ENCODE assay signal across 8 mouse cellular contexts in genomic region chr12:75817959-75818452, GRCm38 (mm10). TPM values are rescaled to one million over a fixed set of nuclear protein-coding genes. Genes with fewer than 3 reads are reported as not detected.
DNase-seq lines count a peak whose midpoint lies in the region; ATAC-seq and TF ChIP-seq lines count a peak whose summit lies in the region.

Gene Syne2 (plus strand): TSS chr12:75818134.

- no peak for TF ChIP-seq CTCF in kidney, adult 2 months (conservative IDR thresholded peaks at IDR 0.05; ENCODE audit: insufficient read depth, insufficient read length, low read depth, low read length)
- TF ChIP-seq CTCF in spleen, adult 2 months (IDR thresholded peaks at IDR 0.05; ENCODE audit: extremely low read depth, insufficient read depth, insufficient read length, insufficient replicate concordance), result no peak

- H3K27ac ChIP-seq in embryonic facial prominence, embryonic 12.5 days, result peak within 1 kb of the TSS; percentile 78
- H3K27ac ChIP-seq in kidney, adult 2 months (ENCODE audit: insufficient read depth, low read depth, low read length), result peak within 1 kb of the TSS; percentile 91
- peak within 1 kb of the TSS; percentile 70 for H3K27ac ChIP-seq in limb, embryonic 14.5 days (replicated peaks; ENCODE audit: low read depth, low read length)
- H3K27ac ChIP-seq in midbrain, embryonic 16.5 days (ENCODE audit: low read length), result peak within 1 kb of the TSS; percentile 60
- H3K27ac ChIP-seq in spleen, adult 2 months (ENCODE audit: insufficient read depth, low read length), result peak within 1 kb of the TSS; percentile 37; the same call in 1 of the 2 replicates

- H3K9ac ChIP-seq in embryonic facial prominence, embryonic 12.5 days, result peak within 1 kb of the TSS; percentile 90
- H3K9ac ChIP-seq in limb, embryonic 14.5 days (ENCODE audit: low read depth, low read length, severe bottlenecking), result peak within 1 kb of the TSS; percentile 88
- peak within 1 kb of the TSS; percentile 82 for H3K9ac ChIP-seq in midbrain, embryonic 16.5 days (ENCODE audit: low read depth, low read length)

- H3K4me2 ChIP-seq in embryonic facial prominence, embryonic 12.5 days (replicated peaks), result peak within 1 kb of the TSS; percentile 84
- peak within 1 kb of the TSS; percentile 90 for H3K4me2 ChIP-seq in limb, embryonic 14.5 days (replicated peaks; ENCODE audit: low read depth, low read length, severe bottlenecking)
- H3K4me2 ChIP-seq in midbrain, embryonic 16.5 days (ENCODE audit: low read length), result peak within 1 kb of the TSS; percentile 86

- peak; percentile 57 for TF ChIP-seq POLR2A in kidney, adult 2 months (IDR thresholded peaks at IDR 0.05; ENCODE audit: low read depth, low read length)
- TF ChIP-seq POLR2A in limb, embryonic 14.5 days (IDR thresholded peaks at IDR 0.05; ENCODE audit: borderline replicate concordance, extremely low read depth, insufficient read depth, insufficient read length), result 0 out of 2 replicates have a peak, but pooled peaks have one; percentile 75
- TF ChIP-seq POLR2A in spleen, adult 2 months (IDR thresholded peaks at IDR 0.05; ENCODE audit: low read depth, low read length), result no peak

- no peaks in the 10 kb centered on the region for H3K36me3 ChIP-seq in embryonic facial prominence, embryonic 12.5 days
- H3K36me3 ChIP-seq in kidney, adult 2 months (ENCODE audit: control insufficient read depth, insufficient read depth, low read length), result no peaks in the 10 kb centered on the region
- H3K36me3 ChIP-seq in limb, embryonic 14.5 days (ENCODE audit: control insufficient read depth, insufficient read depth, low read length), result no peaks in the 10 kb centered on the region
- H3K36me3 ChIP-seq in midbrain, embryonic 16.5 days (ENCODE audit: control insufficient read depth, insufficient read depth, low read length), result no peaks in the 10 kb centered on the region
- no peaks in the 10 kb centered on the region; the same call in 1 of the 2 replicates for H3K36me3 ChIP-seq in spleen, adult 2 months (ENCODE audit: control insufficient read depth, insufficient read depth, low read length)

- DNase-seq in layer of hippocampus, adult 11-12 months (ENCODE audit: low spot score), result peak; percentile 58
- no peak for DNase-seq in layer of hippocampus, adult 9-10 months (ENCODE audit: low spot score)
- peak; percentile 87 to 91 for DNase-seq in heart, adult 18-20 months
- DNase-seq in kidney, adult 2 months, result peak; percentile 92
- peak; percentile 85 for DNase-seq in limb, embryonic 14.5 days (ENCODE audit: low spot score)
- DNase-seq in spleen, adult 2 months (ENCODE audit: low read depth in 1 of 2, low spot score in 2 of 2), result peak; percentile 44 to 71

- ATAC-seq in embryonic facial prominence, embryonic 12.5 days (ENCODE audit: insufficient number of reproducible peaks, insufficient read depth, low FRiP score, low TSS enrichment), result peak; percentile 87
- ATAC-seq in limb, embryonic 14.5 days (ENCODE audit: low FRiP score, low read depth), result peak; percentile 93
- ATAC-seq in midbrain, embryonic 16.5 days, result peak; percentile 93

- H3K9me3 ChIP-seq in embryonic facial prominence, embryonic 12.5 days, result no peaks in the 10 kb centered on the region
- no peaks in the 10 kb centered on the region for H3K9me3 ChIP-seq in limb, embryonic 14.5 days (ENCODE audit: control insufficient read depth, low read length)
- no peaks in the 10 kb centered on the region for H3K9me3 ChIP-seq in midbrain, embryonic 16.5 days (replicated peaks; ENCODE audit: control insufficient read depth, low read length, poor library complexity, severe bottlenecking)

- peaks cover 24% of the 10 kb centered on the region for H3K4me1 ChIP-seq in embryonic facial prominence, embryonic 12.5 days
- peaks cover 25% of the 10 kb centered on the region; the same call in 1 of the 2 replicates for H3K4me1 ChIP-seq in kidney, adult 2 months (ENCODE audit: control insufficient read depth, insufficient read depth, low read length)
- H3K4me1 ChIP-seq in limb, embryonic 14.5 days (ENCODE audit: control insufficient read depth, insufficient read depth, low read length), result peaks cover 11% of the 10 kb centered on the region
- H3K4me1 ChIP-seq in midbrain, embryonic 16.5 days (ENCODE audit: control insufficient read depth, insufficient read depth, low read length), result peaks cover 6% of the 10 kb centered on the region; the same call in 1 of the 2 replicates
- H3K4me1 ChIP-seq in spleen, adult 2 months (ENCODE audit: control insufficient read depth, insufficient read depth, insufficient read length), result no peaks in the 10 kb centered on the region; the same call in none of the 2 replicates

- H3K4me3 ChIP-seq in embryonic facial prominence, embryonic 12.5 days, result peak within 1 kb of the TSS; percentile 86
- H3K4me3 ChIP-seq in kidney, adult 2 months (ENCODE audit: insufficient read depth, low read depth, low read length), result peak within 1 kb of the TSS; percentile 97
- H3K4me3 ChIP-seq in limb, embryonic 14.5 days (replicated peaks; ENCODE audit: low read length), result peak within 1 kb of the TSS; percentile 86
- H3K4me3 ChIP-seq in midbrain, embryonic 16.5 days (ENCODE audit: low read depth, low read length), result peak within 1 kb of the TSS; percentile 92
- H3K4me3 ChIP-seq in spleen, adult 2 months (ENCODE audit: extremely low read depth, insufficient read depth, insufficient read length), result peak within 1 kb of the TSS; percentile 78

- H3K27me3 ChIP-seq in embryonic facial prominence, embryonic 12.5 days, result no peaks in the 10 kb centered on the region
- H3K27me3 ChIP-seq in kidney, adult 2 months (replicated peaks; ENCODE audit: control insufficient read depth, insufficient read depth, low read length), result no peaks in the 10 kb centered on the region
- peaks cover 3% of the 10 kb centered on the region; the same call in 1 of the 2 replicates for H3K27me3 ChIP-seq in limb, embryonic 14.5 days (ENCODE audit: control insufficient read depth, insufficient read depth, low read length)
- H3K27me3 ChIP-seq in midbrain, embryonic 16.5 days (ENCODE audit: control insufficient read depth, insufficient read depth, low read depth, low read length), result no peaks in the 10 kb centered on the region
- 0 out of 2 replicates have a peak, but pooled peaks cover 10% of the 10 kb centered on the region for H3K27me3 ChIP-seq in spleen, adult 2 months (ENCODE audit: control insufficient read depth, insufficient read depth, low read length)

- under 1% methylated on average over 35 of the region's 54 CpGs for WGBS in embryonic facial prominence, embryonic 12.5 days
- under 1% methylated on average over 52 of the region's 54 CpGs for WGBS in kidney, adult 2 months
- under 1% methylated on average over 30 of the region's 54 CpGs for WGBS in limb, embryonic 14.5 days
- under 1% methylated on average over 52 of the region's 54 CpGs for WGBS in midbrain, embryonic 16.5 days
- under 1% methylated on average over 41 of the region's 54 CpGs for whole genome bisulfite sequencing in spleen, adult 2 months

RNA-seq across cellular contexts. Expression of gene Syne2, which starts in this region (rescaled TPM):
- polyA plus RNA-seq in embryonic facial prominence, embryonic 12.5 days (2016; fragmentation: Nextera tagmentation; extraction: Ambion mirVana), result 93.2 and 97.4 TPM in 2 replicates
- 10 to 100 TPM; 26.7 to 31.4 TPM for total RNA-seq in heart, adult 18-20 months (2021)
- 54.5 and 68.4 TPM in 2 replicates for polyA plus RNA-seq in kidney, adult 2 months (2012; rRNA removed)
- 46.4 and 48.0 TPM in 2 replicates for polyA plus RNA-seq in limb, embryonic 14.5 days (2012; rRNA removed)
- 41.5 and 51.1 TPM in 2 replicates for polyA plus RNA-seq in limb, embryonic 14.5 days (2014; fragmentation: Nextera tagmentation; extraction: Ambion mirVana)
- polyA plus RNA-seq in midbrain, embryonic 16.5 days (2015; fragmentation: Nextera tagmentation; extraction: Ambion mirVana), result 41.4 and 51.6 TPM in 2 replicates
- 14.3 and 14.7 TPM in 2 replicates for polyA plus RNA-seq in spleen, adult 2 months (2012; rRNA removed)

Comparison
In these comparisons a context has a peak if more than half of its experiments do, and no peak if none do; other contexts are left out.
1. H3K27ac ChIP-seq: peak in every context shown above with its lines; median percentile 91 in kidney, adult 2 months; 78 in embryonic facial prominence, embryonic 12.5 days; 70 in limb, embryonic 14.5 days; 60 in midbrain, embryonic 16.5 days; 37 in spleen, adult 2 months.